Mouse (Mus musculus): ENCODE results near the gene Grk3.

The Grk3 gene

DNA sequence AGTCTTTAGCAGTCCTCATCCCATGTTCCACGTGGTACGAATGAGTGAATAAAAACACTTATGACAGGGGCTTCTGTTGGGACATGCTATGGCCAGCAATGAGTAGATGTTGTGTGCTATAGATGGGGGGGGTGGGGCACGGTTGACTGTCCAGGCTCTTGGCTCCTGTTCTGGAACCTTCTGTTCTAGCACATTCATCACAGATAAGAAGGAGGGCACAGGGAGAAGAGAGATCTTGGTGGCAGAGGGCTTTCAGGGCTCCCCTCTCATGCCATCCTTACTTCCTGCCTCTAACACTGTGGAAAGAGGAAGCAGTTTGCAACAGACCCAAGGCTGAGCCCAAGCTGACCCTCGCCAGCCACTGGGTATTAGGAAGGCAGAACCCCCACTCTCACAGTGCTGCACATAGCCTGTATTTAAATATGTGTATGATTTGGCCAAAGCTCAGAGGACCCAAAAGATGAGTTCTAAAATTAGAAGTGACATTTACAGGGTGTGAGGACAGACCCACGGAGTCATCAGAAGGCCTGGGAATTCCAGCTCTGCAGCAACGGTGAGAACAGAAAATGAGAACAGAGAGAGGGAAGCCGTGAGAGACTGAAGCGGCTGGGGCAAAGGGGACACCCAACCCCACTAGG is 6.3 kb downstream of the Grk3 start:
- DNase-seq (ENCODE audit: low read depth, low spot score) = no peak

DNA sequence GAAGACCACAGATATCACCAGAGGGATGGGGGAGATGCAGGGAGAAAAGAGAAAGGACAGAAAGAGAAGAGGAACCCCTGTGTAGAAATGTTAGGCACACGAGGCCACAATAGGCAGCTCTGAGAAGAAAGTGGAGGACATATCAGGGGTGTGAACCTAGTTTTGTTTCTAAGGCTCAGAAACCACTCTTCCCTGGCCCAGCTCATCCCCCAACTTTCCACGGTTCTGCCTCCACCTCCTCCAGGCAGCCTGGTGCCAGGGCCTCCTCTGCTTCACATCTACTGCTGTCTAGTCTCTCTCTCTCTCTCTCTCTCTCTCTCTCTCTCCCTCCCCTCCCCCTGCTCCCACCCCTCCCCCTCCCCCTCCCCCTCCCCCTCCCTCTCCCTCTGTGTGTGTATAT is 7.1 kb downstream of the Grk3 start:
- no peak for DNase-seq (ENCODE audit: low read depth, low spot score)

DNA sequence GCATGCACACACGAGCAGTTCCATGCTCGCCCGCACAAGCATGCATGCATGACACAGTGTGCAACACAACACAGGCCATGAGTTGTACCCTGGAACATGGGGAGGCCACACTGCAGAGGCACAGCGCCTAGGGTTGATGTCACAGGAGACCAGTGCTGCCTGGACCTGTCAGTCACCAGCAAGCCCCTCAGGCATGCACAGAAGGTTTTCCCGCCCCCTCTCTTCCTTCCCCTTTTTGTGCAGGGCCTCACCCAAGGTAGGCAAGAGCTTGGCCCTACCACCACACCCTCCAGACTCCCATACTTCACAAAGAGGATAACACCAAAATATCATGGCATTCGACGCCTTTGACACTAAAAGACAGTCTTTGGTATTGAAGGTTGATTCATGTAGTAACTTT is 8.6 kb downstream of the Grk3 start:
- DNase-seq (ENCODE audit: low read depth, low spot score) = no peak

DNA sequence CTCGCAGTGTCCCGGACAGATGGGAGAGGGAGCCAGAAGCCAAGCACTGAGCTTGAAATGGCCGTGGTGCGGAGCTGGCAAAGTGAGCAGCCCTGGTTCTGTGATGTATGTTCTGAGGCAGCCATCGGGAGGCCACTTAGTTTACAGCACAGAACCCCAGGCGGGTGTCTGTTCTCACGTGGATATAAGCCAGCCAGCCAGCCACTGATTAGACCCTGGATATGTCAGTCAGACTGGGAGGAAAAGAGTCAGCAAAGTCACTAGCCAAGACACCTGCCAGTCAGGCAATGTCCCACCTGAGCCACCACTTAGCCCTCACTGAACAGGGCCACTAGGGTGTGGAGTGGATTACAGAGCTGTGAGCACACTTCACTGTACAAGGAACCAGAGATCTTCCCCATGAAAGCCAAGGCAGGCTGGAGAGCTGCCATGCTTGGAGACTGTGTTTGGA is 9.6 kb downstream of the Grk3 start:
- no peak for DNase-seq (ENCODE audit: low read depth, low spot score)

DNA sequence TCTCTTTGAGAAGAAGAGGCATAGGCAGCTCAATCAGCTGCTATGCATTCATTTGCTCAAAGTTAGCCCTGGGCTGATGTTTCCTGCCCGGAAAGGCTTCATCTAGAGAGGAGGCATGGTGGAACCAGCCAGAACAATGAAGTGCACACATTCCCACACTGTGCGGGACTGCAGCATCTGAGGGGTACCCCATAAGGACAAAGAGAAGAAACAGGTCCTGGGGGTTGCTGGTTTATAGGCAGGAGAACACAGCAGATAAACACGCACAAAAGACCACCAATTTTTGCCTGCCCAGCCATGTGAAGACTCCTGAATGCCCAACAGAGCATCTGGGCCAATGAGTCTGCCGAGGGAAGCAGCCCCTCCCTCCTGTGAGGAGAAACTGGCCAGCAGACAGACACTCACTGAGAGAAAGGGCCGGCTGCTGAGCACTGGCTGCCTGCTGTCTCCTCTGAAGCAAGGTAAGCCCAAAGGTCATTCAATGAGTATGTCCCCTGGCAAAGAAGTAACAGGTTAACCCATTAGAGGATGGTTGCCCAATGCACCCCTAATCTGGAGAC is 12.7 kb downstream of the Grk3 start:
- no peak for DNase-seq (ENCODE audit: low read depth, low spot score)

- no peak for DNase-seq (ENCODE audit: low read depth, low spot score)
These were observed 16.4 kb downstream of the Grk3 start for GRCm38 (mm10) chr5:112999227-112999626.

GRCm38 (mm10) chr5:112997516-112998186 is 17.9 kb downstream of the Grk3 start:
- no peak for DNase-seq (ENCODE audit: low read depth, low spot score)

GRCm38 (mm10) chr5:112991245-112991644 is 24.3 kb downstream of the Grk3 start:
- DNase-seq (ENCODE audit: low read depth, low spot score) = no peak

DNA sequence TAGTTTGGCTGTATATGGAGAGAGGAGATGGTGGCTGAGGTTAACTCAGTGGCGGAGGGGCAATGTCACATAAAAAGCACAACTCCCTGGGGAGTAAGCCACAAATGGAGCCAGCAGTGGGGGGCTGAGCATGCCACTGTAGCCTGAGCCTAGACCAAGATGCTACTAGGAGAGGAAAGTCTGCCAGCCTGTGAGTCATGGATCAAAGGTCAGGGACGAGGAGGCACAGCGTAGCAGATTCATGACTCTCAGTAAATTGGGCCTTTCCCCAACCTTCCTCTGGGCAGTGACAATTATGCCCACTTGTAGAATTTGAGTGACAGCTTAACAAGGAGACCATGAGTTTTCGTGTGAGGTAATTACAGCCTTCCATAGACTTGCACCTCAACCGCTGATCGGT is 33.7 kb downstream of the Grk3 start:
- no peak for DNase-seq (ENCODE audit: low read depth, low spot score)

DNA sequence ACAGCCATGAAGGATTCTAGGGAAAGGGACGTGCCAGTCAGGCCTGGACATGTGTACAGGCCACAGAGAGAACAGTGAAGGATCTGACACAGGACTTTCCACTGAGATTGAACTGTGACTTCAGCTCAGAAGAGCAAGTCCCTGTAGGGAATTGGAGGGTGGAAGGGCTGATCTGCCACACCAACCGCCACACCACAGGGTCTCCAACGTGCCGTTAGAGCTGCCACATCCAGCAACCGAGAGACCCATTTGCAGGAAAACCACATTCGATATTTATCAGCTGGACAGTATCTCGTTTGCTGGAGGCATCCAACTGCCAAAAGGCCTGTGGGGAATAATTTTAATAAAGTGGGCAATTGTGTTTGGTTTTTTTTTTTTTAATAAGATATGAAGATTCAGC is 35.9 kb downstream of the Grk3 start:
- DNase-seq (ENCODE audit: low read depth, low spot score) = no peak

GRCm38 (mm10) chr5:112979195-112979594 is 36.4 kb downstream of the Grk3 start:
- DNase-seq (ENCODE audit: low read depth, low spot score) = no peak

- no peak for DNase-seq (ENCODE audit: low read depth, low spot score)
These were observed 38.5 kb downstream of the Grk3 start for GRCm38 (mm10) chr5:112977089-112977488.

- DNase-seq (ENCODE audit: low read depth, low spot score) = no peak
These were observed 42.0 kb downstream of the Grk3 start for GRCm38 (mm10) chr5:112973596-112973995.

DNA sequence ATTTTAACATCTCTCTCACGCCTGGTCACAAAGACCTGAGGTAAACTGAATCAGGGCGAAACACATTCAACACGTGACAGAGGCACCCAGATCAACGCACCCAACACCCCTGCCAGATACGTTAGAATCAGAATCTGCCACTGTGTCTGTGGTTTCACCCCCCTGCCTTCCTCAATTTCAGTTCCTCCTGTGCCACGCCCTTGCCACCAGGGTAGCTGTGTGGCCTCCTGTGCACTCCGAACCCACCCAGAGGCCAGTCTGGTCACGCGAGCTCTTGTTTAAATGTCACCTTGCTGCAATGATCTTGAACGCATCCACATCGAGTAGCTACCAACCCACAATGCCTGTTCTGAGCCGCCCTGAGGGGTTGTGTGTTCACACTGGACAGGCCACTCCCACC is 43.3 kb downstream of the Grk3 start:
- DNase-seq (ENCODE audit: low read depth, low spot score) = no peak

GRCm38 (mm10) chr5:112963495-112963894 is 52.1 kb downstream of the Grk3 start:
- DNase-seq (ENCODE audit: low read depth, low spot score) = no peak

GRCm38 (mm10) chr5:112962166-112962565 is 53.4 kb downstream of the Grk3 start:
- DNase-seq (ENCODE audit: low read depth, low spot score) = no peak

DNA sequence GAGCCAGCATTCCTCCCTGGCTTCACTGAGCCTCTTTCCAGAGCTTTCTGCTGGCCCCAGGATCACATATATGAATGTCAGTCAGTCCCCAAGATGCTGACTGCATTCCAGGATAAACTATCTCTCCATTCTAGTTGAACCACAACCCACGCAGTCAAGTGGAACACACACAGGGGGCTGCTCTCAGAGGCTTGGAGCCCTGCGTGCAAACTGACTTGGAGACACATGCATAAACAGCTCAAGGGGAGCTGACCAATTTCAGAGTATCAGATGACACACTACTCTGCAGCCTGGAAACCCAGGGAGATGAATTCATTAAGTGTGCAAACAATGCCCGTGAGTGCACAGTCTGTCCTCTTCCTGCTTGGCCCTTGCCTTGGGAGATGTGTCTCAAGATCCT is 54.7 kb downstream of the Grk3 start:
- DNase-seq (ENCODE audit: low read depth, low spot score) = no peak

DNA sequence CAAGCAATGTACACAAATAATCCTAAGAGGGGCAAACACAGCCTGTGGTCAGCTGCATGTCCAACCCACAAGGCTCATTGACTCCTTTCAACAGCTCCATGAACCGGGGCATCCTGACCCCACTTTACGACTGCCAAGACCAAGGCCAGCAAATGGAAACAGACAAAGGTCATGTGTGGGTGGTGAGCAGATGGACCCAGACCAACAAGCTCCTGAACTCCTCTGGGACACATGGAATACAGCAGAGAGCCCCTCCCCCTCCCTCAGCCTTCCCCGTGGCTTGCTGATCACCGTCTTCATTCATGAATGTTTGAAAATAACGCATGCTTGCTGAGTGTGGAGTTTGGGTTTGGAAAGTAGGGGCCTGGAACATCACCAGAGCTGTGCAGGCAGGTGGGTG is 57.3 kb downstream of the Grk3 start:
- no peak for DNase-seq (ENCODE audit: low read depth, low spot score)

GRCm38 (mm10) chr5:112956841-112957240 is 58.8 kb downstream of the Grk3 start:
- DNase-seq (ENCODE audit: low read depth, low spot score) = no peak

GRCm38 (mm10) chr5:112956368-112956767 is 59.2 kb downstream of the Grk3 start:
- DNase-seq (ENCODE audit: low read depth, low spot score) = no peak

GRCm38 (mm10) chr5:112950847-112951246 is 64.7 kb downstream of the Grk3 start:
- no peak for DNase-seq (ENCODE audit: low read depth, low spot score)

- no peak for DNase-seq (ENCODE audit: low read depth, low spot score)
These were observed 69.7 kb downstream of the Grk3 start for GRCm38 (mm10) chr5:112945925-112946324.

GRCm38 (mm10) chr5:112942244-112942643 is 73.3 kb downstream of the Grk3 start:
- no peak for DNase-seq (ENCODE audit: low read depth, low spot score)

Measured in retina, postnatal 7 days (tissue).